Mouse (Mus musculus) kidney, embryonic 16.5 days (tissue): Measurements from ENCODE around the gene 2310030G06Rik. TPM values are rescaled to one million over a fixed set of nuclear protein-coding genes. Genes with fewer than 3 reads are reported as not detected.

Experiments
- ATAC-seq: fragments of 200-750 bp; cut with Nextera tagmentation; 2 replicates; pipeline ENCODE4 v1.8.0; 2017; ENCODE audit warnings: moderate TSS enrichment; ENCODE audit not compliant: low FRiP score, low TSS enrichment
- H3K27ac ChIP-seq: fragments of 300-500 bp; sonication (generic); 2 replicates; pipeline ENCODE4 v1.5.1; 2014; ENCODE audit warnings: low read length
- H3K27me3 ChIP-seq: fragments of 300-500 bp; sonication (generic); 2 replicates; pipeline ENCODE4 v1.6.1; 2014; ENCODE audit warnings: low read length, control low read depth, mixed read lengths; ENCODE audit not compliant: insufficient read depth
- H3K36me3 ChIP-seq: fragments of 300-500 bp; sonication (generic); 2 replicates; pipeline ENCODE4 v1.6.1; 2014; ENCODE audit warnings: low read length, control low read depth, mixed read lengths; ENCODE audit not compliant: insufficient read depth
- H3K4me1 ChIP-seq: fragments of 300-500 bp; sonication (generic); 2 replicates; pipeline ENCODE4 v1.6.1; 2014; ENCODE audit warnings: low read length, control low read depth, mixed read lengths; ENCODE audit not compliant: insufficient read depth
- H3K4me2 ChIP-seq: fragments of 300-500 bp; sonication (generic); replicated peaks from 2 replicates; pipeline ENCODE4 v1.6.1; 2014; ENCODE audit warnings: low read depth, low read length
- H3K4me3 ChIP-seq: fragments of 300-500 bp; sonication (generic); 2 replicates; pipeline ENCODE4 v1.5.1; 2014; ENCODE audit warnings: mild to moderate bottlenecking, low read length
- H3K9ac ChIP-seq: fragments of 300-500 bp; sonication (generic); replicated peaks from 2 replicates; pipeline ENCODE4 v1.6.1; 2014; ENCODE audit warnings: low read length
- H3K9me3 ChIP-seq: fragments of 300-500 bp; sonication (generic); 2 replicates; pipeline ENCODE4 v1.6.1; 2016; ENCODE audit warnings: low read length, control low read depth
- WGBS: fragments of 180-500 bp; shearing (Covaris S2); extraction: QIAGEN DNeasy Blood & Tissue Kit; methylation state at CpG from one replicate; pipeline ENCODE4 v1.1.7; 2014; 5-methylcytosine and 5-hydroxymethylcytosine counted together
- polyA plus RNA-seq: library from polyadenylated mRNA; unstranded; fragments of >200 nt; fragmentation: Nextera tagmentation; extraction: Ambion mirVana; gene quantifications from 2 replicates; pipeline ENCODE4 v1.2.1, GENCODE M21; 2015

Gene 2310030G06Rik
- polyA plus RNA-seq, 1 experiment from 2014 or later, result 13.3 TPM

DNA sequence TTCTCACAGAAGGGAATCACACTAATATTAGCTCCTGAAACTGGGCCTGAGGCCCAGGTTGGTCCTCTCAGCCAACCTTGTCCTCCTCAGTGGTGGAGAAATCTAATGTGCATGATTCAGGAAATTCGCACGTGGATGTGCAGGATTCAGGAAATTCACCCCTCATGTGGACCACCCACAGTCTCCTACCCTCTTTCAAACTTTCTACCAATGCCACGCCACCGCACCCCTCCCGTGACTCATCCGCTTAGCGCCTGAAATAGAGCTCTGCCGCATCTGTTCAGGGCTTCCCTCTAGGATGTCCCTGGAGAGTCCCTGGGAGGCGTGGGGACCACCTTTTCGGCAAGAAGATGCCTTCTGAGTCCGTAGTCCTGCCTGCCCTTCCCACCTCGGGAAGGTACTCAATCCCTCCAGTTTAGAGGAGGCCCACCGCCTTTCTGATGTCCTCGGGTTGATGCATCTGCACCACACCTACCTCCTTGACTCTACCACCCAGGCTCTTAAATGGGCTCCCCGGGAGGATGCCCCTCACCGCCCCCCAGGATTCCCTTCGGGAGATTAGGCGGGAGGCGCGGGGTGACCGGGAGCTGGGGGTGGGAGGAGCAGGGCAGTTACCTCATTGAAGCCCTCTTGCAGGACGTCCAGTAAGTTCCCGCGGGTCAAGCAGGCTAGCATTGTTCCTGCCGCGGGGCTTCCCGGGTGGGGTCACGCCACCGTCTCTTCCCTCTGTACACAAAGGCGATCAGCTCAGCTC is 19.0 kb downstream of the 2310030G06Rik start:
- peaks cover 13% of the 10 kb centered on the region for H3K4me1 ChIP-seq
- H3K36me3 ChIP-seq, result no peaks in the 10 kb centered on the region
- H3K27ac ChIP-seq, result no peak overlapping the region
- no peaks in the 10 kb centered on the region for H3K27me3 ChIP-seq
- H3K4me2 ChIP-seq, result peak overlapping the region; percentile 91
- H3K4me3 ChIP-seq, result peak overlapping the region; percentile 65
- 3% methylated on average over 30 of the region's 30 CpGs for WGBS
- H3K9me3 ChIP-seq, result no peaks in the 10 kb centered on the region
- peak overlapping the region; percentile 72 for H3K9ac ChIP-seq
- peak; percentile 28; the same call in 1 of the 2 replicates for ATAC-seq

- Histone ChIP-seq H3K36me3 (no peaks in the 10 kb centered on the region), H3K27me3 (no peaks in the 10 kb centered on the region), H3K9me3 (no peaks in the 10 kb centered on the region), H3K4me1 (peaks cover 18% of the 10 kb centered on the region), H3K4me2 (no peak overlapping the region), H3K27ac (no peak overlapping the region), H3K9ac (no peak overlapping the region), H3K4me3 (no peak overlapping the region)
- ATAC-seq, result no peak
- 43% methylated on average over 8 of the region's 8 CpGs for WGBS
These were observed 20.3 kb downstream of the 2310030G06Rik start for GRCm38 (mm10) chr9:50725921-50726590.

GRCm38 (mm10) chr9:50724661-50725330 is 21.5 kb downstream of the 2310030G06Rik start:
- H3K4me2 ChIP-seq, result no peak overlapping the region
- no peak for ATAC-seq
- H3K9ac ChIP-seq, result no peak overlapping the region
- no peaks in the 10 kb centered on the region for H3K36me3 ChIP-seq
- H3K9me3 ChIP-seq, result no peaks in the 10 kb centered on the region
- H3K27ac ChIP-seq, result no peak overlapping the region
- no peak overlapping the region for H3K4me3 ChIP-seq
- no peaks in the 10 kb centered on the region for H3K27me3 ChIP-seq
- peaks cover 20% of the 10 kb centered on the region for H3K4me1 ChIP-seq
- WGBS, result 40% methylated on average over 3 of the region's 3 CpGs

DNA sequence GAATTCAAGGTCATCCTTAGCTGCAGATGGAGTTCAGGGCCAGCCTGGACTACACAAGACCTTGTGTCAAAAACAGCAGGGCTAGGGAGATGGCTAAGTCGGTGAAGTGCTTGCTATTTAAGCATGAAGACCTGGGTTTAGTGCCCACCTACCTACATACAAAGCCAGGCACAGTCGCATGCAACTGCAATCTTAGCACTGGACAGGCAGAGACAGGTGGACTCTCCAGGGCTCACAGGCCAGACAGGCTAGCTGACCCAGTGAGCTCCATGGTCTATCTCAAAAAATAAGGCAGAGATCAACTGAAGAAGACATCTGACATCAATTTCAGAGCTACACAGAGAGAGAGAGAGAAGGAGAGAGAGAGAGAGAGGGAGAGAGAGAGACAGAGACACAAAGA is 22.2 kb downstream of the 2310030G06Rik start:
- no peaks in the 10 kb centered on the region for H3K9me3 ChIP-seq
- no peaks in the 10 kb centered on the region for H3K36me3 ChIP-seq
- H3K27me3 ChIP-seq, result no peaks in the 10 kb centered on the region
- no peak overlapping the region for H3K4me3 ChIP-seq
- H3K27ac ChIP-seq, result no peak overlapping the region
- no peak overlapping the region for H3K9ac ChIP-seq
- no peak for ATAC-seq
- WGBS, result 85% methylated on average over 2 of the region's 2 CpGs
- H3K4me1 ChIP-seq, result peaks cover 20% of the 10 kb centered on the region
- no peak overlapping the region for H3K4me2 ChIP-seq

DNA sequence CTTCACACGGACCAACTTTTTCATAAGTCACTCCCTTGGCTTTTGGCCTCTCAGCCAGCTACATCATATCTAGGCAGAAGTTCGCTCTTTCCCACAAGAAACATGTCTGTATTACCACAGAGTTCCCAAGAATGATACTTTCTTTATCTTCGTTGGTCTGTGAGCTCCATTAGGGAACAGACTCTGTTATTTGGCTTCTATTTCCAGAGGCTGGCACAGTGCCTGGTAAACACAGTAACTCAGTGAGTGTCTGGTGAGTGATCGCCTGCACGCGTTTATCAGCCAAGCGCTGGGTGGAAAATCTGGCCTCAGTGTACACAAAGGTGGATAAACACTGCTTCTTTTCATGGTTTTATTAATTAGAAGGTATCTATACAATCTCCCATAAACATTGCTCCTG is 22.9 kb downstream of the 2310030G06Rik start:
- 58% methylated on average over 7 of the region's 7 CpGs for WGBS
- no peaks in the 10 kb centered on the region for H3K36me3 ChIP-seq
- peaks cover 20% of the 10 kb centered on the region for H3K4me1 ChIP-seq
- no peak overlapping the region for H3K27ac ChIP-seq
- H3K9me3 ChIP-seq, result no peaks in the 10 kb centered on the region
- ATAC-seq, result no peak
- no peak overlapping the region for H3K9ac ChIP-seq
- no peaks in the 10 kb centered on the region for H3K27me3 ChIP-seq
- no peak overlapping the region for H3K4me3 ChIP-seq
- no peak overlapping the region for H3K4me2 ChIP-seq

DNA sequence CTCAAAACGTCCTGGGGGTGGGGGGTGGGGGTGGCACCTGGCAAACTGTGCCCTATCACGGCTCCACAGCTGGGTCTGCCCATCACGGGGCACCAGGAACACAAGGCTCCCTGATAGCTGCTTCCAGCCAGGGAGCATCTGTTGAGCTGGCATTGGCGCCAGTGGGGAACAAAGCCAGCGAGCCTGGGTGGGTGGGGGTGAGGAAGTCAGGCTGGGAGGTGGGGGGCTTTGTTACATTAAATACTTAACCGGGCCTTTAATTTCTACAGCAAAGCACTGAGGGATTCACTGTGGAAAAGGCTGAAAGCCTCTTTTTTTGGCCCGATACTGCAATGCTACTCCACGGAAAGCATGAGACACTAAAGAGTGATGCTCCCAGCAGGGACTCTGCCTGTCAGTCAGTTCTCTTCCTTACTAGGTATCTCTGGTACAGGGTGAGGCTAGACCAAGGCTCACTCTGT is 23.9 kb downstream of the 2310030G06Rik start:
- ATAC-seq, result no peak
- Histone ChIP-seq H3K4me2 (no peak overlapping the region), H3K4me1 (peaks cover 19% of the 10 kb centered on the region), H3K9ac (no peak overlapping the region), H3K4me3 (no peak overlapping the region), H3K9me3 (no peaks in the 10 kb centered on the region), H3K27me3 (no peaks in the 10 kb centered on the region), H3K36me3 (no peaks in the 10 kb centered on the region), H3K27ac (no peak overlapping the region)
- WGBS, result 64% methylated on average over 8 of the region's 8 CpGs

- H3K9me3 ChIP-seq, result no peaks in the 10 kb centered on the region
- no peak for ATAC-seq
- H3K9ac ChIP-seq, result no peak overlapping the region
- H3K4me1 ChIP-seq, result peaks cover 8% of the 10 kb centered on the region
- no peaks in the 10 kb centered on the region for H3K36me3 ChIP-seq
- no peak overlapping the region for H3K27ac ChIP-seq
- 14% methylated on average over 12 of the region's 12 CpGs for WGBS
- H3K4me2 ChIP-seq, result peak overlapping the region; percentile 22; the same call in 1 of the 2 replicates
- H3K4me3 ChIP-seq, result no peak overlapping the region
- H3K27me3 ChIP-seq, result no peaks in the 10 kb centered on the region
These were observed 25.3 kb downstream of the 2310030G06Rik start for GRCm38 (mm10) chr9:50721061-50721460.

DNA sequence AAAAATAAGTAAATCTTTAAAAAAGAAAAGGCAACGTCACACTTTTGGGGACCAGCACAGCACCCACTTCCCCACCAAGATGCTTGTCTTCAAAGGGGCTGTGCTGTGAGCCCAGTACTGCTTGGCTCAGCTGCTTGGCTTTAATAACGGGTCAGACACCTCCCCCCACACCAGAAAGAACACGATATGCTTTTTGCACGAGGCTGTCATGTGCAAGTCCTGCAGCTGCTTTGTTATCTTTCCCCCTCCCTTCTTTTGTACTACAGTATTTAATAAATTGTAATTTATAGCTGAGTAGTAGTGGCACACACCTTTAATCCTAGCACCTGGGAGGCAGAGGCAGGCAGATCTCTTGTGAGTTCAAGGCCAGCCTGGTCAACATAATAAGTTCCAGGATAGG is 27.5 kb downstream of the 2310030G06Rik start:
- 59% methylated on average over 4 of the region's 4 CpGs for WGBS
- peaks cover 8% of the 10 kb centered on the region for H3K4me1 ChIP-seq
- H3K9me3 ChIP-seq, result no peaks in the 10 kb centered on the region
- H3K27ac ChIP-seq, result no peak overlapping the region
- no peak overlapping the region for H3K9ac ChIP-seq
- H3K27me3 ChIP-seq, result no peaks in the 10 kb centered on the region
- ATAC-seq, result no peak
- no peaks in the 10 kb centered on the region for H3K36me3 ChIP-seq
- no peak overlapping the region for H3K4me3 ChIP-seq
- H3K4me2 ChIP-seq, result no peak overlapping the region

DNA sequence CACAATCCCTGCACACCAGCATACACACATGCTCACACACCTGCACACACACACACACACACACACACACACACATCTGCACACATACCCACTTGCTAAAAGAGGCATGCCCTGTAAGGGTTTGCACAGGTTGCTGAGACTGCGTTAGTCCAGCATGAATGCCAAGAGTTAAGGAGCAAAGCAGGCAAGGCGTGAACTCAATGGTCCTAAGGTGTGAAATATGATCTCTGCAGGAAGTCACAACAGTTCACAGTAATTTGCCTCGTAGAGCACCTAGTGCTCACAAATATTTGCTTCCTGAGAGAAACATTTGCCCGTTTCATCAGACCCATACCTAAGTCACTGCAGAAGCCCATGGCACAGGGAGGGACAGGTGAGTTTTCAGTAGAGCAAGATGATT is 32.1 kb downstream of the 2310030G06Rik start:
- Histone ChIP-seq H3K4me3 (no peak overlapping the region), H3K27ac (no peak overlapping the region), H3K9me3 (no peaks in the 10 kb centered on the region), H3K9ac (no peak overlapping the region), H3K4me2 (no peak overlapping the region), H3K36me3 (no peaks in the 10 kb centered on the region), H3K27me3 (no peaks in the 10 kb centered on the region), H3K4me1 (no peaks in the 10 kb centered on the region)
- 21% methylated on average over 4 of the region's 4 CpGs for WGBS
- no peak for ATAC-seq
